In the genomic region with DNA sequence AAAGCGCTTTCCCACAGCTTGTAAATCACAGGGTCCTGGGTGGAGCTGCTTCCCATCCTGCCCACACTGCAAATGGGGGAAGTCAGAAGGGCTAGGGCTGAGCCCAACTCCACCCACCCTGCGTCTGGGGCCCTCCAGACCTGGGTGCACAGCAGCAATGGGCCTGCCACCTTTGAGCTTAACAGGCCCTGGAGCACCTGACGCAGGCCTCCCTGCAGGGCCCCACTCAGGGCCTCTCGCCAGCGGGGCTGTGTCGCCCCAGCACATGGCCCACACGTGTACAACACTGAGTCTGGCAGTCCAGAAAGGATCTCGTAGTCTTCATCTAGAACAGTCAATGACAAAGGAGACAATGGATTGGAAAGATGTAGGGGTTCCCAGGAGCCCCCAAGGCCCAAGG, we compare ENCODE assay signal across 22 mouse cellular contexts. TPM values are rescaled to one million over a fixed set of nuclear protein-coding genes. Genes with fewer than 3 reads are reported as not detected.
A peak's percentile ranks its signal among the peaks of the same experiment; 100 is the strongest.
DNase-seq lines count a peak whose midpoint lies in the region; ATAC-seq and TF ChIP-seq lines count a peak whose summit lies in the region.
"Had no signal": no experiment of that assay in that cellular context is flagged by ENCODE, and none has a peak within 500 bp of the region (broad histone marks: within the 10 kb centered on the region; RNA-seq: fewer than 3 reads in every experiment).

No protein-coding gene starts in this region.

- no peak overlapping the region for H3K9ac ChIP-seq in liver, embryonic 11.5 days (ENCODE audit: low read depth, low read length)
- H3K9ac ChIP-seq in liver, embryonic 12.5 days: no peak overlapping the region
- H3K9ac ChIP-seq in stomach, embryonic 16.5 days (ENCODE audit: low read length): no peak overlapping the region
- no peak overlapping the region for H3K9ac ChIP-seq in stomach, postnatal 0 days (ENCODE audit: low read length)
- no peak overlapping the region for H3K9ac ChIP-seq in intestine, postnatal 0 days (ENCODE audit: low read depth, low read length)
- H3K9ac ChIP-seq: embryonic facial prominence, embryonic 13.5 days; forebrain, embryonic 12.5 days; forebrain, embryonic 15.5 days; heart, embryonic 13.5 days; hindbrain, embryonic 12.5 days; hindbrain, embryonic 15.5 days had no signal

- no peaks in the 10 kb centered on the region for H3K9me3 ChIP-seq in liver, embryonic 11.5 days (ENCODE audit: control insufficient read depth, low read length)
- no peaks in the 10 kb centered on the region for H3K9me3 ChIP-seq in liver, embryonic 12.5 days (replicated peaks)
- no peaks in the 10 kb centered on the region for H3K9me3 ChIP-seq in stomach, embryonic 16.5 days (replicated peaks; ENCODE audit: control insufficient read depth, low read length)
- H3K9me3 ChIP-seq in stomach, postnatal 0 days (ENCODE audit: control insufficient read depth, low read length): no peaks in the 10 kb centered on the region
- no peaks in the 10 kb centered on the region for H3K9me3 ChIP-seq in intestine, postnatal 0 days (ENCODE audit: control insufficient read depth)
- H3K9me3 ChIP-seq: embryonic facial prominence, embryonic 10.5 days; embryonic facial prominence, embryonic 13.5 days; forebrain, embryonic 12.5 days; forebrain, embryonic 15.5 days; heart, embryonic 13.5 days; hindbrain, embryonic 12.5 days; hindbrain, embryonic 15.5 days had no signal

- no peak overlapping the region for H3K4me3 ChIP-seq in liver, embryonic 11.5 days (ENCODE audit: low read depth, low read length)
- no peak overlapping the region for H3K4me3 ChIP-seq in liver, embryonic 12.5 days
- no peak overlapping the region for H3K4me3 ChIP-seq in stomach, embryonic 16.5 days (replicated peaks; ENCODE audit: low read length)
- H3K4me3 ChIP-seq in stomach, postnatal 0 days (ENCODE audit: low read depth, low read length): no peak overlapping the region
- peak overlapping the region; percentile 11; the same call in 1 of the 2 replicates for H3K4me3 ChIP-seq in intestine, postnatal 0 days (ENCODE audit: low read depth, low read length)
- H3K4me3 ChIP-seq: embryonic facial prominence, embryonic 10.5 days; embryonic facial prominence, embryonic 13.5 days; erythroblast, embryonic 14.5 days; forebrain, embryonic 12.5 days; forebrain, embryonic 15.5 days; heart, embryonic 13.5 days; hindbrain, embryonic 12.5 days; hindbrain, embryonic 15.5 days had no signal

- WGBS in liver, embryonic 11.5 days: 93% methylated on average over 8 of the region's 8 CpGs
- 86% methylated on average over 8 of the region's 8 CpGs for WGBS in liver, embryonic 12.5 days (ENCODE audit: insufficient replicate concordance)
- WGBS in stomach, embryonic 16.5 days: 89% methylated on average over 8 of the region's 8 CpGs
- WGBS in stomach, postnatal 0 days: 92% methylated on average over 8 of the region's 8 CpGs
- WGBS in intestine, postnatal 0 days: 49% methylated on average over 8 of the region's 8 CpGs

- TF ChIP-seq CTCF in stomach, postnatal 0 days (IDR thresholded peaks at IDR 0.05; ENCODE audit: low read depth): no peak
- TF ChIP-seq CTCF in intestine, postnatal 0 days (IDR thresholded peaks at IDR 0.05; ENCODE audit: low read depth): no peak

- H3K4me1 ChIP-seq in liver, embryonic 11.5 days (replicated peaks; ENCODE audit: control insufficient read depth, insufficient read depth, low read length): no peaks in the 10 kb centered on the region
- no peaks in the 10 kb centered on the region for H3K4me1 ChIP-seq in liver, embryonic 12.5 days
- H3K4me1 ChIP-seq in stomach, embryonic 16.5 days (ENCODE audit: control insufficient read depth, insufficient read depth, low read length): no peaks in the 10 kb centered on the region
- no peaks in the 10 kb centered on the region for H3K4me1 ChIP-seq in stomach, postnatal 0 days (replicated peaks; ENCODE audit: control insufficient read depth, insufficient read depth)
- no peaks in the 10 kb centered on the region for H3K4me1 ChIP-seq in intestine, postnatal 0 days (replicated peaks; ENCODE audit: control insufficient read depth, insufficient read depth, low read length)
- H3K4me1 ChIP-seq: embryonic facial prominence, embryonic 10.5 days; embryonic facial prominence, embryonic 13.5 days; forebrain, embryonic 12.5 days; forebrain, embryonic 15.5 days; heart, embryonic 13.5 days; hindbrain, embryonic 12.5 days; hindbrain, embryonic 15.5 days had no signal

- no peaks in the 10 kb centered on the region for H3K27me3 ChIP-seq in liver, embryonic 11.5 days (replicated peaks; ENCODE audit: control insufficient read depth, insufficient read depth, low read length)
- H3K27me3 ChIP-seq in liver, embryonic 12.5 days (replicated peaks): no peaks in the 10 kb centered on the region
- H3K27me3 ChIP-seq in stomach, embryonic 16.5 days (ENCODE audit: control insufficient read depth, insufficient read depth, low read length): no peaks in the 10 kb centered on the region
- H3K27me3 ChIP-seq in stomach, postnatal 0 days (ENCODE audit: control insufficient read depth, insufficient read depth, low read length): no peaks in the 10 kb centered on the region
- H3K27me3 ChIP-seq in intestine, postnatal 0 days (replicated peaks; ENCODE audit: control insufficient read depth, insufficient read depth, low read length): no peaks in the 10 kb centered on the region
- H3K27me3 ChIP-seq: embryonic facial prominence, embryonic 13.5 days; forebrain, embryonic 12.5 days; forebrain, embryonic 15.5 days; heart, embryonic 13.5 days; hindbrain, embryonic 12.5 days; hindbrain, embryonic 15.5 days had no signal

- H3K36me3 ChIP-seq in liver, embryonic 11.5 days (ENCODE audit: control insufficient read depth, insufficient read depth, low read length): peaks cover 84% of the 10 kb centered on the region
- peaks cover 100% of the 10 kb centered on the region for H3K36me3 ChIP-seq in liver, embryonic 12.5 days
- peaks cover 75% of the 10 kb centered on the region for H3K36me3 ChIP-seq in stomach, embryonic 16.5 days (ENCODE audit: control insufficient read depth, insufficient read depth, low read length)
- peaks cover 81% of the 10 kb centered on the region for H3K36me3 ChIP-seq in stomach, postnatal 0 days (ENCODE audit: control insufficient read depth, insufficient read depth, low read length)
- H3K36me3 ChIP-seq in intestine, postnatal 0 days (ENCODE audit: control insufficient read depth, insufficient read depth): peaks cover 99% of the 10 kb centered on the region

- TF ChIP-seq EP300 in stomach, postnatal 0 days (optimal IDR thresholded peaks at IDR 0.05): no peak

- 0 out of 2 replicates have a peak, but pooled peaks have one; percentile 22 for ATAC-seq in liver, embryonic 11.5 days (replicated peaks; ENCODE audit: low FRiP score)
- no peak for ATAC-seq in liver, embryonic 12.5 days
- peak; percentile 34; the same call in 1 of the 2 replicates for ATAC-seq in stomach, embryonic 16.5 days (ENCODE audit: insufficient read depth, low FRiP score)
- no peak for ATAC-seq in stomach, postnatal 0 days (ENCODE audit: low FRiP score, low TSS enrichment)
- peak; percentile 93 for ATAC-seq in intestine, postnatal 0 days
- ATAC-seq: CD4-positive, CD25-positive, alpha-beta regulatory T cell, adult 4 months had no signal

- no peak overlapping the region for H3K27ac ChIP-seq in liver, embryonic 11.5 days (ENCODE audit: low read depth, low read length)
- no peak overlapping the region for H3K27ac ChIP-seq in liver, embryonic 12.5 days
- H3K27ac ChIP-seq in stomach, embryonic 16.5 days (ENCODE audit: low read length): no peak overlapping the region
- H3K27ac ChIP-seq in stomach, postnatal 0 days (replicated peaks): no peak overlapping the region
- H3K27ac ChIP-seq in intestine, postnatal 0 days (ENCODE audit: low read depth, low read length): peak overlapping the region; percentile 66
- H3K27ac ChIP-seq: embryonic facial prominence, embryonic 10.5 days; embryonic facial prominence, embryonic 13.5 days; forebrain, embryonic 12.5 days; forebrain, embryonic 15.5 days; heart, embryonic 13.5 days; hindbrain, embryonic 12.5 days; hindbrain, embryonic 15.5 days had no signal

- DNase-seq in liver, embryonic 11.5 days (ENCODE audit: low spot score): no peak
- DNase-seq in stomach, postnatal 0 days (ENCODE audit: low spot score): no peak
- no peak for DNase-seq in cerebellum, adult 9-11 months
- DNase-seq: adrenal gland, adult 2 months; cerebellum, adult 11 months; cerebellum, postnatal 10 days; cerebellum, postnatal 36 days; embryo, embryonic 11 days; gastrocnemius, postnatal 25 days; heart, adult 18-20 months had no signal

- no peak overlapping the region for H3K4me2 ChIP-seq in liver, embryonic 11.5 days
- no peak overlapping the region for H3K4me2 ChIP-seq in liver, embryonic 12.5 days
- H3K4me2 ChIP-seq in stomach, embryonic 16.5 days (ENCODE audit: low read depth, low read length): no peak overlapping the region
- no peak overlapping the region for H3K4me2 ChIP-seq in stomach, postnatal 0 days (replicated peaks; ENCODE audit: low read depth)
- peak overlapping the region; percentile 55 for H3K4me2 ChIP-seq in intestine, postnatal 0 days (replicated peaks; ENCODE audit: low read depth)
- H3K4me2 ChIP-seq: embryonic facial prominence, embryonic 13.5 days; forebrain, embryonic 12.5 days; forebrain, embryonic 15.5 days; heart, embryonic 13.5 days; hindbrain, embryonic 12.5 days; hindbrain, embryonic 15.5 days had no signal

RNA-seq across cellular contexts. Expression of a gene that starts 8.6 kb away (rescaled TPM):
- polyA plus RNA-seq in liver, embryonic 11.5 days (2014; fragmentation: Nextera tagmentation; extraction: Ambion mirVana): 7.4 and 11.4 TPM in 2 replicates
- 4.5 and 4.9 TPM in 2 replicates for polyA plus RNA-seq in liver, embryonic 12.5 days (2016; fragmentation: Nextera tagmentation; extraction: Ambion mirVana)
- polyA plus RNA-seq in stomach, embryonic 16.5 days (2015; fragmentation: Nextera tagmentation; extraction: Ambion mirVana): 6.5 and 7.9 TPM in 2 replicates
- 3.3 and 3.7 TPM in 2 replicates for polyA plus RNA-seq in stomach, postnatal 0 days (2015; fragmentation: Nextera tagmentation; extraction: Ambion mirVana)
- 5.6 and 5.8 TPM in 2 replicates for polyA plus RNA-seq in intestine, postnatal 0 days (2015; fragmentation: Nextera tagmentation; extraction: Ambion mirVana)

RNA-seq across cellular contexts. Expression of a gene that starts 14.7 kb away (rescaled TPM):
- 3.1 and 3.7 TPM in 2 replicates for polyA plus RNA-seq in liver, embryonic 11.5 days (2014; fragmentation: Nextera tagmentation; extraction: Ambion mirVana)
- 3.0 and 3.9 TPM in 2 replicates for polyA plus RNA-seq in liver, embryonic 12.5 days (2016; fragmentation: Nextera tagmentation; extraction: Ambion mirVana)
- 3.6 and 4.1 TPM in 2 replicates for polyA plus RNA-seq in stomach, embryonic 16.5 days (2015; fragmentation: Nextera tagmentation; extraction: Ambion mirVana)
- polyA plus RNA-seq in stomach, postnatal 0 days (2015; fragmentation: Nextera tagmentation; extraction: Ambion mirVana): 1.3 and 1.4 TPM in 2 replicates
- polyA plus RNA-seq in intestine, postnatal 0 days (2015; fragmentation: Nextera tagmentation; extraction: Ambion mirVana): 0.73 and 1.2 TPM in 2 replicates

RNA-seq across cellular contexts. Expression of a gene that starts 16.5 kb away (rescaled TPM):
- 85.2 and 102 TPM in 2 replicates for polyA plus RNA-seq in liver, embryonic 11.5 days (2014; fragmentation: Nextera tagmentation; extraction: Ambion mirVana)
- 83.3 and 87.9 TPM in 2 replicates for polyA plus RNA-seq in liver, embryonic 12.5 days (2016; fragmentation: Nextera tagmentation; extraction: Ambion mirVana)
- 137 and 156 TPM in 2 replicates for polyA plus RNA-seq in stomach, embryonic 16.5 days (2015; fragmentation: Nextera tagmentation; extraction: Ambion mirVana)
- polyA plus RNA-seq in stomach, postnatal 0 days (2015; fragmentation: Nextera tagmentation; extraction: Ambion mirVana): 185 and 197 TPM in 2 replicates
- 247 and 259 TPM in 2 replicates for polyA plus RNA-seq in intestine, postnatal 0 days (2015; fragmentation: Nextera tagmentation; extraction: Ambion mirVana)

RNA-seq across cellular contexts. Expression of a gene that starts 16.8 kb away (rescaled TPM):
- polyA plus RNA-seq in liver, embryonic 11.5 days (2014; fragmentation: Nextera tagmentation; extraction: Ambion mirVana): 6.8 and 8.0 TPM in 2 replicates
- polyA plus RNA-seq in liver, embryonic 12.5 days (2016; fragmentation: Nextera tagmentation; extraction: Ambion mirVana): 5.8 and 6.7 TPM in 2 replicates
- polyA plus RNA-seq in stomach, embryonic 16.5 days (2015; fragmentation: Nextera tagmentation; extraction: Ambion mirVana): 12.6 and 14.6 TPM in 2 replicates
- 2.5 and 2.6 TPM in 2 replicates for polyA plus RNA-seq in stomach, postnatal 0 days (2015; fragmentation: Nextera tagmentation; extraction: Ambion mirVana)
- 0.83 and 1.2 TPM in 2 replicates for polyA plus RNA-seq in intestine, postnatal 0 days (2015; fragmentation: Nextera tagmentation; extraction: Ambion mirVana)

RNA-seq across cellular contexts. Expression of a gene that starts 16.8 kb away (rescaled TPM):
- 71.0 and 73.1 TPM in 2 replicates for polyA plus RNA-seq in liver, embryonic 11.5 days (2014; fragmentation: Nextera tagmentation; extraction: Ambion mirVana)
- polyA plus RNA-seq in liver, embryonic 12.5 days (2016; fragmentation: Nextera tagmentation; extraction: Ambion mirVana): 51.9 and 55.1 TPM in 2 replicates
- polyA plus RNA-seq in stomach, embryonic 16.5 days (2015; fragmentation: Nextera tagmentation; extraction: Ambion mirVana): 73.4 and 80.7 TPM in 2 replicates
- polyA plus RNA-seq in stomach, postnatal 0 days (2015; fragmentation: Nextera tagmentation; extraction: Ambion mirVana): 60.5 and 63.9 TPM in 2 replicates
- 65.9 and 68.6 TPM in 2 replicates for polyA plus RNA-seq in intestine, postnatal 0 days (2015; fragmentation: Nextera tagmentation; extraction: Ambion mirVana)

Comparison
In these comparisons a context has a peak if more than half of its experiments do, and no peak if none do; other contexts are left out.
1. ATAC-seq: peak in liver, embryonic 11.5 days (single experiment), stomach, embryonic 16.5 days (single experiment) and intestine, postnatal 0 days (single experiment); none in liver, embryonic 12.5 days (single experiment) and stomach, postnatal 0 days (single experiment).